Mouse (Mus musculus): Measurements from ENCODE around the gene Syngap1. TPM values are rescaled to one million over a fixed set of nuclear protein-coding genes. Genes with fewer than 3 reads are reported as not detected.
A peak's percentile ranks its signal among the peaks of the same experiment; 100 is the strongest.
"Not testable (repeated sequence)": the region's sequence is repeated elsewhere in the genome, so short reads cannot be mapped to it uniquely, and the experiment has no call there.

The Syngap1 gene
- polyA plus RNA-seq (2014; fragmentation: Nextera tagmentation; extraction: Ambion mirVana): 3.4 and 4.7 TPM in 2 replicates

DNA sequence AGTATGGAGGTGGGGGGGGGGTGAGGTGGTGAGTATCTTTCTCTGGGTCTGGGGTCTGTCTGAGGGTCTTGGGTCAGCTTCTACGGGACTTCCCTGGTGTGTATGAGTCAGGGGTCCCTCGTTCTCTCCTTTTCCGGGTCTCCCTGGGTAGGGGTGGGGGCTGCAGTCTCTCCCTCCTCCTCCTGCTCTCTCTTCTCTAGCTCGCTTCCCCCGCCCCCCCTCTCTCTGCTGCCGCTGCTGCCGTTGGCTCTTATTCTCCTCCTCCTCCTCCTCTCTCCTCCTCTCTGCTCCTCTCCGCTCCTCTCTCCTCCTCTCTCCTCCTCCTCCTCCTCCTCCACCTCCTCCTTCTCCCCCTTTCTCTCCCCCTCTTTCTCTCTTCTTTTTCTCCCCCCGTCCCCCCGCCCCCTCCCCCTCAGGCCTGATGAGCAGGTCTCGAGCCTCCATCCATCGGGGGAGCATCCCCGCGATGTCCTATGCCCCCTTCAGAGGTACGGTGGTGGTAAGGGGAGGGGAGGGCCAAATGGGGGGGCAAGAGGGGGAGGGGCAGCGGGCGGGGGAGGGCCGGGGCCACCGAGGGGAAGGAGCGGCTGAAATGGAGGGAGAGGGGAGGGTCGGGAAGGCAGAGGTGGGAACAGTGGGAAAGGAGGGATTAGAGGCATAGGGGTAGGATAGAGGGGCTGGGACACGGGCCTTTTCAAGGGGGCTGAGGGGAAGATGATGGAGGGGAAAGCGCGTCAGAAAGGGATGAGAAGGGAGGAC is at the start of gene Syngap1:
TSS of gene Syngap1 (plus strand) at position 223 of the 759 bp plus-strand sequence.
- ATAC-seq (ENCODE audit: low FRiP score) (no peak), DNase-seq (ENCODE audit: low spot score) (peak; percentile 54)
- H3K4me3 ChIP-seq (ENCODE audit: low read depth, low read length): peak within 1 kb of the TSS; percentile 57
- H3K4me2 ChIP-seq (replicated peaks; ENCODE audit: low read depth, low read length): peak within 1 kb of the TSS; percentile 93
- H3K36me3 ChIP-seq (ENCODE audit: control insufficient read depth, insufficient read depth, low read length): no peaks in the 10 kb centered on the region
- no peaks in the 10 kb centered on the region for H3K9me3 ChIP-seq (ENCODE audit: control insufficient read depth, low read length)
- peak within 1 kb of the TSS; percentile 67 for H3K9ac ChIP-seq (ENCODE audit: low read depth, low read length)
- peaks cover 18% of the 10 kb centered on the region for H3K4me1 ChIP-seq (replicated peaks; ENCODE audit: control insufficient read depth, insufficient read depth, low read length)
- 3% methylated on average over 17 of the region's 24 CpGs for WGBS
- no peaks in the 10 kb centered on the region for H3K27me3 ChIP-seq (ENCODE audit: control insufficient read depth, insufficient read depth, low read length)
- H3K27ac ChIP-seq (ENCODE audit: low read depth, low read length): peak within 1 kb of the TSS; percentile 89

DNA sequence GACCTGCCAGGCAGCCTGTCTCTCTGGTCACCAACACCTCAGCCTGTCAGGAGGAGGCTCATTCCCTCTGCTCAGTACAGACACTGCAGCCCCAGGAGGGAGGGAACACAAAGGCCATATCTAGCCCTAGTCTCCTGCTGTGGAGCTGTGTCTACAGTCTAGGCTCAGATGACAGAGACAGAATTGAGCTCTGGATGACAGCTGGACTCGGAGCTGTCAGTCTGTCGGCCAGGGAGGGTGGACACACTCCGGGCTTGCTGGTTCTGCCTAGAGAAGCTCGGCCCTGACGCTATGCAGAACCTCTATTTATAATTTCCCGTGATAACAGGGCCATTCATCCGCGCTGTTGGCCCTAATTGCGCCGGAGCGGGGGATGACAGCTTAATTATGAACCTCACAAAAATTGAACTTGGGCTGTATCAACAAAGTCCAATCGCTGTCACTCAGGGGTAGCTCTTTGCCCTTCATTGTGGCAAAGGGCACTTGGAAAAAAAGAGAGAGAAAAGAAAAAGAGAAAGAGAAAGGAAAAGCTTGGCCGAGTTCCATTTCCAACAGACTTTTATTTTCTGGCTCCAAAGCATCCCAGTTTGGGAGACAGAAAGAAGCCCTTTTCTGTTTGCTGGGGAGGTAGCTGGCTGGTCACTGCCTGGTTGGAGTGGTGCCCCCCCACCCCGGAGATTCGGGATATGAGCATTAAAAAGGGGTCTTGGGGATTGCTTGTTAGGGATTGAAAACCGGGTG is 48.2 kb upstream of the Syngap1 start:
- Histone ChIP-seq H3K9ac (ENCODE audit: low read depth, low read length) (no peak overlapping the region), H3K4me1 (replicated peaks; ENCODE audit: control insufficient read depth, insufficient read depth, low read length) (peaks cover 2% of the 10 kb centered on the region; the same call in 1 of the 2 replicates), H3K4me3 (ENCODE audit: low read depth, low read length) (no peak overlapping the region), H3K27me3 (ENCODE audit: control insufficient read depth, insufficient read depth, low read length) (no peaks in the 10 kb centered on the region), H3K36me3 (ENCODE audit: control insufficient read depth, insufficient read depth, low read length) (no peaks in the 10 kb centered on the region), H3K9me3 (ENCODE audit: control insufficient read depth, low read length) (no peaks in the 10 kb centered on the region), H3K27ac (ENCODE audit: low read depth, low read length) (no peak overlapping the region), H3K4me2 (replicated peaks; ENCODE audit: low read depth, low read length) (no peak overlapping the region)
- WGBS: 50% methylated on average over 16 of the region's 16 CpGs
- DNase-seq (ENCODE audit: low spot score) (peak; percentile 31), ATAC-seq (ENCODE audit: low FRiP score) (no peak)

DNA sequence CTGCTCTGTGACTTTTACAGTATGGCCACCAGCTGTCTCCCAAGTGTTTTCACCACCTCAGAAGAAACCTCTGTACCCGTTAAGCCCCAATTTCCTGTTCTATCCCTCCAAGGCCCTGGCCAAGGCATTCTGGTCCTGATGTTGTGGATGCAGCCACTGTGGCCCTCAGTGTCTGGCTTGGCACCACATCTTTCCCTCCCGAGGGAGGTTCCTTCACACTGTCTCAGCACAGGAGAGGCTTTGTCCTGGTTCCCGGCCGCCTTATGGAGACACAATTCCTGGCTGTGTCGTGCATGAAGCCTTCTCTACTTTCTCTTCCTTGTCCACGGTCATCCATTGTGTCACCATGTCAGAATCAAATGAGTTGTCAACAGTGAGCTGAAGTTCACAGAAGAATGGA is 47.6 kb upstream of the Syngap1 start:
- H3K36me3 ChIP-seq (ENCODE audit: control insufficient read depth, insufficient read depth, low read length): no peaks in the 10 kb centered on the region

DNA sequence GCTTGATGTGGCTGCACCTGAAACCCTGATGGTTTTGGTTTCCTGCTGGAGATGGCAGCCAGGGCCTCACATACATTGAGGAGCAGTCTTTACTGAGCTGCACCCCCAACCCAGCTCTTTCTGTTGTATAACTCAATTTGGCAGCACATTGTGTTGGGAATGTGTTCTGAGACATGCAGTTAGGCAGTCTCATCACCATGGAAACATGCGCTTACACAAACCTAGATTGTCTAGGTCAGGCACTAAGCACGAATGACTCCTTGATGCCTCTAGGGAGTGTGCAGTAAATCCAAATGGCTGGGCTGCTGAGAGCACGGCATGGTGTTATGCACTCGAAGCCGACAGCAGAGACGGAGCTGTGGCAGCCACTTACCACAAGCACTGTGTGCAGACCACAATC is 46.7 kb upstream of the Syngap1 start:
- H3K27me3 ChIP-seq (ENCODE audit: control insufficient read depth, insufficient read depth, low read length): no peaks in the 10 kb centered on the region
- H3K36me3 ChIP-seq (ENCODE audit: control insufficient read depth, insufficient read depth, low read length): no peaks in the 10 kb centered on the region
- H3K9ac ChIP-seq (ENCODE audit: low read depth, low read length): no peak overlapping the region
- H3K27ac ChIP-seq (ENCODE audit: low read depth, low read length): no peak overlapping the region
- peaks cover 2% of the 10 kb centered on the region; the same call in 1 of the 2 replicates for H3K4me1 ChIP-seq (replicated peaks; ENCODE audit: control insufficient read depth, insufficient read depth, low read length)
- H3K4me3 ChIP-seq (ENCODE audit: low read depth, low read length): no peak overlapping the region
- ATAC-seq (ENCODE audit: low FRiP score) (no peak), DNase-seq (ENCODE audit: low spot score) (no peak)
- WGBS: 81% methylated on average over 6 of the region's 6 CpGs
- H3K9me3 ChIP-seq (ENCODE audit: control insufficient read depth, low read length): no peaks in the 10 kb centered on the region
- no peak overlapping the region for H3K4me2 ChIP-seq (replicated peaks; ENCODE audit: low read depth, low read length)

More for the DNA sequence above, 47.6 kb upstream of the Syngap1 start:
- H3K4me1 ChIP-seq (replicated peaks; ENCODE audit: control insufficient read depth, insufficient read depth, low read length): peaks cover 2% of the 10 kb centered on the region; the same call in 1 of the 2 replicates
- no peak for DNase-seq (ENCODE audit: low spot score)
- H3K9me3 ChIP-seq (ENCODE audit: control insufficient read depth, low read length): no peaks in the 10 kb centered on the region
- no peaks in the 10 kb centered on the region for H3K27me3 ChIP-seq (ENCODE audit: control insufficient read depth, insufficient read depth, low read length)
- H3K27ac ChIP-seq (ENCODE audit: low read depth, low read length): no peak overlapping the region
- 53% methylated on average over 6 of the region's 6 CpGs for WGBS
- H3K9ac ChIP-seq (ENCODE audit: low read depth, low read length): no peak overlapping the region
- ATAC-seq (ENCODE audit: low FRiP score): no peak
- H3K4me2 ChIP-seq (replicated peaks; ENCODE audit: low read depth, low read length): no peak overlapping the region
- H3K4me3 ChIP-seq (ENCODE audit: low read depth, low read length): no peak overlapping the region

DNA sequence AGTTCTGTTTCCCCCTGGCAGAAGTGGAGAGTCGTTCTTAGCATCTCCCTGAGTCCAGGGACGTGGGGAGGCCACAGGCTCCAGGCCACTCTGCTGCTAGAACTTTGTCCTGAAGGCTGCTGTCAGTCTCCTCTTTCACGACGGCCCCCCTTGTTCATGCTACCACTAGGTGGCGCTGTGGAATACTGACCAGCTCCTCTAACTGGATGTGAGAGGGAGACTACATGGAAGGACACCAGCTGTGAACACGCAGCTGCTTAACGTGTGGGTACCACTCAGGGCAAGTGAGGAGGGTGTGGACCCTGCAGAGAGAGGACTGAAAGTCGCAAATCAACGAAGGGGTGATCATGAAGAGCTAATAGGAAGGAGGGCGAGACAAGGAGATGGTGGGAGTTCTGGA is 45.5 kb upstream of the Syngap1 start:
- DNase-seq (ENCODE audit: low spot score) (peak; percentile 82), ATAC-seq (ENCODE audit: low FRiP score) (no peak)
- Histone ChIP-seq H3K9me3 (ENCODE audit: control insufficient read depth, low read length) (no peaks in the 10 kb centered on the region), H3K27me3 (ENCODE audit: control insufficient read depth, insufficient read depth, low read length) (no peaks in the 10 kb centered on the region), H3K27ac (ENCODE audit: low read depth, low read length) (no peak overlapping the region), H3K9ac (ENCODE audit: low read depth, low read length) (no peak overlapping the region), H3K36me3 (ENCODE audit: control insufficient read depth, insufficient read depth, low read length) (no peaks in the 10 kb centered on the region), H3K4me3 (ENCODE audit: low read depth, low read length) (no peak overlapping the region), H3K4me1 (replicated peaks; ENCODE audit: control insufficient read depth, insufficient read depth, low read length) (peaks cover 2% of the 10 kb centered on the region; the same call in 1 of the 2 replicates), H3K4me2 (replicated peaks; ENCODE audit: low read depth, low read length) (no peak overlapping the region)
- WGBS: 14% methylated on average over 10 of the region's 10 CpGs

DNA sequence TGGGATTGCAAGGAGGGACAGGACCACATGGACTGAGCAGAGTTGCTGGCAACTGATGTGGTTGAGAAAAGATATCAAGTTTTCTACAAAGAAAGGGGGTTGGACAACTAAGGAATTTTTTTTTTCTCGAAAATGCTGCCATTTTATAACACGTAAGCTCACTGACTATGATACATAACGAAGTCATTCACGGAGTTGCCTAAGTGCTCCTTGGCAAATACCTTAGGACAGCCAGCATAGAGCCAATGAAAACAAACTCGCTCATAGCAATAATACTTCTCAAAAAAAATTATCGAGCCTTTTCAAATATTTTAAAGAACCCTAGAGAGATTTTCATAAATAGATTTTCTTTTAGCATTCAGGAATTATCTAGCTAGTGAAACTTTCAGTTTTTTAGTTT is 40.1 kb upstream of the Syngap1 start:
- H3K27me3 ChIP-seq (ENCODE audit: control insufficient read depth, insufficient read depth, low read length): no peaks in the 10 kb centered on the region
- no peak overlapping the region for H3K27ac ChIP-seq (ENCODE audit: low read depth, low read length)
- no peaks in the 10 kb centered on the region for H3K9me3 ChIP-seq (ENCODE audit: control insufficient read depth, low read length)
- H3K36me3 ChIP-seq (ENCODE audit: control insufficient read depth, insufficient read depth, low read length): no peaks in the 10 kb centered on the region
- 86% methylated on average over 6 of the region's 6 CpGs for WGBS
- no peak overlapping the region for H3K4me3 ChIP-seq (ENCODE audit: low read depth, low read length)
- H3K4me2 ChIP-seq (replicated peaks; ENCODE audit: low read depth, low read length): no peak overlapping the region
- no peaks in the 10 kb centered on the region for H3K4me1 ChIP-seq (replicated peaks; ENCODE audit: control insufficient read depth, insufficient read depth, low read length)
- no peak overlapping the region for H3K9ac ChIP-seq (ENCODE audit: low read depth, low read length)
- ATAC-seq (ENCODE audit: low FRiP score) (no peak), DNase-seq (ENCODE audit: low spot score) (no peak)

DNA sequence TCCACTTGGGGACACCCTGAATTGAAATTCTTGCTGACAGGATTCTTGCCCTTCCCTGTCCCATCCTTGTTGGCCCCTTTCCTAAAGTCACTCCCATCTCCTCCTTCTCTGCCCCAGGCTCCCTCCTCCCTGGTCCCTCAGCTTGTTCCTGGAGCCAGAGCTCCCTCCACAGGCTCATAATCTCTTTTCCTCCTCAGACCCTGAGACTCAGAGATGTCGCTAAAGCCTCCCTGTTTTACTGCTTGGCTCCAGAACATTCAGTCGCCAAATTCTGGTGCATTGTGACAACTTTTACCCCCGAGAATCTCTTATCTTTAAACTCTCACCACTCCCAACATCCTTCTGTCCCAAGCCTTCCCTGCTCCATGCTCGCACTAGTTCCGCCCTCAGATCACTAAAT is 36.7 kb upstream of the Syngap1 start:
- no peak overlapping the region for H3K27ac ChIP-seq (ENCODE audit: low read depth, low read length)
- H3K4me3 ChIP-seq (ENCODE audit: low read depth, low read length): no peak overlapping the region
- no peaks in the 10 kb centered on the region for H3K27me3 ChIP-seq (ENCODE audit: control insufficient read depth, insufficient read depth, low read length)
- 63% methylated on average over 5 of the region's 5 CpGs for WGBS
- H3K4me1 ChIP-seq (replicated peaks; ENCODE audit: control insufficient read depth, insufficient read depth, low read length): no peaks in the 10 kb centered on the region
- no peak for ATAC-seq (ENCODE audit: low FRiP score)
- H3K4me2 ChIP-seq (replicated peaks; ENCODE audit: low read depth, low read length): no peak overlapping the region
- H3K9ac ChIP-seq (ENCODE audit: low read depth, low read length): no peak overlapping the region
- no peaks in the 10 kb centered on the region for H3K36me3 ChIP-seq (ENCODE audit: control insufficient read depth, insufficient read depth, low read length)
- DNase-seq (ENCODE audit: low spot score): no peak
- H3K9me3 ChIP-seq (ENCODE audit: control insufficient read depth, low read length): no peaks in the 10 kb centered on the region

DNA sequence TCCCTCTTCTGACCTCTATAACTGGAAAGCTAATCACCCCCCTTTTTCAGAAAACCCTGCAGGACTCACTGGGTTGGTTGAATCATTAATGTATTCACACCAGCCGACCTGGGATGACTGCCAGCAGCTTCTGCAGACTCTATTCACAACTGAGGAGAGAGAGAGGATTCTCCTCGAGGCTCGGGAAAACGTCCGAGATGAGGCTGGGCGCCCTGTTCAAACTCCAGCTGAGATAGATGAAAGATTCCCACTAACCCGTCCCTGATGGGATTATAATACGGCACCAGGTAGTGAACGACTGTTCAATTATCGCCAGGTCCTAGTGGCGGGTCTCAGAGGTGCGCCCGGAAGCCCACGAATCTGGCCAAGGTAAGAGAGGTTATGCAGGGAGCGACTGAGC is 33.5 kb upstream of the Syngap1 start:
- not testable (repeated sequence) for H3K9ac ChIP-seq (ENCODE audit: low read depth, low read length)

More for the DNA sequence above, 33.5 kb upstream of the Syngap1 start:
- 94% methylated on average over 14 of the region's 15 CpGs for WGBS
- not testable (repeated sequence) for H3K27me3 ChIP-seq (ENCODE audit: control insufficient read depth, insufficient read depth, low read length); H3K36me3 ChIP-seq (ENCODE audit: control insufficient read depth, insufficient read depth, low read length); H3K4me2 ChIP-seq (replicated peaks; ENCODE audit: low read depth, low read length); ATAC-seq (ENCODE audit: low FRiP score); H3K9me3 ChIP-seq (ENCODE audit: control insufficient read depth, low read length); H3K4me3 ChIP-seq (ENCODE audit: low read depth, low read length); H3K27ac ChIP-seq (ENCODE audit: low read depth, low read length); DNase-seq (ENCODE audit: low spot score); H3K4me1 ChIP-seq (replicated peaks; ENCODE audit: control insufficient read depth, insufficient read depth, low read length)

Measured in hindbrain, embryonic 11.5 days (tissue).